Comparison of ENCODE assay signal across 8 mouse cellular contexts in genomic region chr11:86992461-86992988, GRCm38 (mm10). TPM values are rescaled to one million over a fixed set of nuclear protein-coding genes. Genes with fewer than 3 reads are reported as not detected.
A peak's percentile ranks its signal among the peaks of the same experiment; 100 is the strongest.
DNase-seq lines count a peak whose midpoint lies in the region; ATAC-seq and TF ChIP-seq lines count a peak whose summit lies in the region.

No protein-coding gene starts in this region.

- H3K4me2 ChIP-seq in kidney, embryonic 14.5 days (replicated peaks; ENCODE audit: low read depth, low read length), result peak overlapping the region; percentile 63
- peak overlapping the region; percentile 95 for H3K4me2 ChIP-seq in midbrain, embryonic 13.5 days (replicated peaks)

- no peaks in the 10 kb centered on the region for H3K27me3 ChIP-seq in kidney, embryonic 14.5 days (ENCODE audit: control insufficient read depth, insufficient read depth, low read length)
- peaks cover 6% of the 10 kb centered on the region; the same call in 1 of the 2 replicates for H3K27me3 ChIP-seq in hindbrain, embryonic 10.5 days (ENCODE audit: insufficient read depth, poor library complexity, severe bottlenecking)
- H3K27me3 ChIP-seq in midbrain, embryonic 13.5 days, result no peaks in the 10 kb centered on the region

- 0 out of 2 replicates have a peak, but pooled peaks cover 2% of the 10 kb centered on the region for H3K36me3 ChIP-seq in kidney, embryonic 14.5 days (ENCODE audit: control insufficient read depth, insufficient read depth, low read length)
- H3K36me3 ChIP-seq in hindbrain, embryonic 10.5 days, result no peaks in the 10 kb centered on the region
- no peaks in the 10 kb centered on the region for H3K36me3 ChIP-seq in midbrain, embryonic 13.5 days

- H3K4me3 ChIP-seq in kidney, embryonic 14.5 days (ENCODE audit: low read length), result peak overlapping the region; percentile 94
- H3K4me3 ChIP-seq in bone marrow macrophage, adult 2 months (ENCODE audit: insufficient read depth, low read length), result peak overlapping the region; percentile 77
- peak overlapping the region; percentile 92 for H3K4me3 ChIP-seq in hindbrain, embryonic 10.5 days
- peak overlapping the region; percentile 95 for H3K4me3 ChIP-seq in midbrain, embryonic 13.5 days (replicated peaks)

- peaks cover 30% of the 10 kb centered on the region for H3K4me1 ChIP-seq in kidney, embryonic 14.5 days (ENCODE audit: control insufficient read depth, insufficient read depth, low read length)
- H3K4me1 ChIP-seq in bone marrow macrophage, adult 2 months (ENCODE audit: control insufficient read depth, insufficient read depth, low read length), result peaks cover 34% of the 10 kb centered on the region
- peaks cover 69% of the 10 kb centered on the region for H3K4me1 ChIP-seq in hindbrain, embryonic 10.5 days (replicated peaks)
- H3K4me1 ChIP-seq in midbrain, embryonic 13.5 days (replicated peaks), result peaks cover 75% of the 10 kb centered on the region

- peak overlapping the region; percentile 83 for H3K9ac ChIP-seq in kidney, embryonic 14.5 days (ENCODE audit: low read depth, low read length)
- peak overlapping the region; percentile 88 for H3K9ac ChIP-seq in midbrain, embryonic 13.5 days (replicated peaks)

- no peak for TF ChIP-seq POLR2A in bone marrow macrophage, adult 2 months (IDR thresholded peaks at IDR 0.05; ENCODE audit: borderline replicate concordance, low read depth, low read length)

- no peak overlapping the region; the same call in 1 of the 2 replicates for H3K27ac ChIP-seq in kidney, embryonic 14.5 days (ENCODE audit: low read depth, low read length)
- no peak overlapping the region for H3K27ac ChIP-seq in bone marrow macrophage, adult 2 months (ENCODE audit: insufficient read depth, low read depth, low read length)
- H3K27ac ChIP-seq in hindbrain, embryonic 10.5 days, result peak overlapping the region; percentile 91
- peak overlapping the region; percentile 94; the same call in 1 of the 2 replicates for H3K27ac ChIP-seq in midbrain, embryonic 13.5 days

- 2% methylated on average over 13 of the region's 13 CpGs for WGBS in kidney, embryonic 14.5 days
- WGBS in hindbrain, embryonic 10.5 days, result 2% methylated on average over 13 of the region's 13 CpGs
- 2% methylated on average over 13 of the region's 13 CpGs for WGBS in midbrain, embryonic 13.5 days

- ATAC-seq in kidney, embryonic 14.5 days (ENCODE audit: low FRiP score, low TSS enrichment), result no peak
- no peak for ATAC-seq in midbrain, embryonic 13.5 days

- TF ChIP-seq CTCF in bone marrow macrophage, adult 2 months (IDR thresholded peaks at IDR 0.05; ENCODE audit: low read depth, low read length), result no peak

- DNase-seq in kidney, postnatal 14 days, result no peak
- DNase-seq in hindbrain, embryonic 10.5 days (ENCODE audit: low spot score), result peak; percentile 21
- DNase-seq in frontal cortex, postnatal 10 days (ENCODE audit: low spot score in 2 of 2), result no peak
- no peak for DNase-seq in c-Kit-positive CD71-positive TER-119-positive erythroid progenitor cells, embryonic 14.5 days (ENCODE audit: low spot score)
- DNase-seq in left cerebral cortex, adult 11 months (ENCODE audit: low spot score), result no peak

- no peaks in the 10 kb centered on the region for H3K9me3 ChIP-seq in kidney, embryonic 14.5 days (ENCODE audit: control insufficient read depth, low read length)
- H3K9me3 ChIP-seq in hindbrain, embryonic 10.5 days, result no peaks in the 10 kb centered on the region
- no peaks in the 10 kb centered on the region for H3K9me3 ChIP-seq in midbrain, embryonic 13.5 days

RNA-seq across cellular contexts. Expression of gene Ypel2, which starts 1.0 kb away (rescaled TPM):
- 7.9 and 9.1 TPM in 2 replicates for polyA plus RNA-seq in kidney, embryonic 14.5 days (2014; fragmentation: Nextera tagmentation; extraction: Ambion mirVana)
- 19.5 and 19.8 TPM in 2 replicates for polyA plus RNA-seq in bone marrow macrophage, adult 2 months (2012; ENCODE audit: insufficient read depth, insufficient read length, missing spikeins)
- polyA plus RNA-seq in hindbrain, embryonic 10.5 days (2016; fragmentation: Nextera tagmentation; extraction: Ambion mirVana), result 4.2 and 4.3 TPM in 2 replicates
- polyA plus RNA-seq in midbrain, embryonic 13.5 days (2015; fragmentation: Nextera tagmentation; extraction: Ambion mirVana), result 8.5 and 10.2 TPM in 2 replicates

Comparison
In these comparisons a context has a peak if more than half of its experiments do, and no peak if none do; other contexts are left out.
1. H3K27ac ChIP-seq: peak in hindbrain, embryonic 10.5 days (single experiment) and midbrain, embryonic 13.5 days (single experiment); none in kidney, embryonic 14.5 days (single experiment) and bone marrow macrophage, adult 2 months (single experiment).
2. Peak in every context shown above with its lines, with median percentiles within 50 percentile points of each other: H3K4me3 ChIP-seq.